Mouse (Mus musculus) stomach, postnatal 0 days (tissue): ENCODE data around the gene Prkaa2.

Experiments
- CTCF ChIP-seq: IDR thresholded peaks from 2 replicates; pipeline ENCODE4 v1.5.1; 2016; ENCODE audit warnings: antibody characterized with exemption, low read depth, mild to moderate bottlenecking, moderate library complexity
- EP300 ChIP-seq: optimal IDR thresholded peaks from 2 replicates; pipeline ENCODE3; 2016; ENCODE audit warnings: antibody characterized with exemption

DNA sequence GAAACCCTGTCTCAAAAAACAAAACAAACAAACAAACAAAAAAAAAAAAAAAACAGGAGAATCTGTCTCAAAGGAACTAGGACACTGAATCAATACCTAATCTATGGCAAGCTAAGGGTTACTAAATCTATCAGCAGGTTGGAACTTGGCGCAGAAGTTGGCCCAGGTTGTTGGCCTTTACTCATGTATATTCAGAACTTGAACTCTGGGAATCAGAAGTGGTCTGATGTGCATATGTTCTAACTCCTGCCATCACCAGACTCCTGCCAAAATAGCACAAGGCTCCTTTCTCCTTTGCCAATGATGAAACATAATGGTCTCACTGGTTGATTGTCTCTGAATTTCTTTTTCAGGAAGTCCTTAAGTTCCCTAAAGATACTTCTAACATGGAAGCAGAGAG lies 15.7 kb downstream of the Prkaa2 start:
- TF ChIP-seq CTCF (no peak), EP300 (no peak)
